Mouse (Mus musculus): ENCODE data around the gene Tmem219.
A peak's percentile ranks its signal among the peaks of the same experiment; 100 is the strongest.
"Not testable (repeated sequence)": the region's sequence is repeated elsewhere in the genome, so short reads cannot be mapped to it uniquely, and the experiment has no call there.

Gene Tmem219

GRCm38 (mm10) chr7:126923999-126924398 lies 1.3 kb upstream of the Tmem219 start:
- no peak for DNase-seq (ENCODE audit: extremely low read depth, low read depth)

- DNase-seq (ENCODE audit: extremely low read depth, low read depth), result no peak
Observed at GRCm38 (mm10) chr7:126921563-126921962, 1.2 kb downstream of the Tmem219 start.

- no peak for DNase-seq (ENCODE audit: extremely low read depth, low read depth)
Observed at GRCm38 (mm10) chr7:126919973-126920372, 2.7 kb downstream of the Tmem219 start.

GRCm38 (mm10) chr7:126918356-126918755 lies 4.4 kb downstream of the Tmem219 start:
- not testable (repeated sequence) for DNase-seq (ENCODE audit: extremely low read depth, low read depth)

- DNase-seq (ENCODE audit: extremely low read depth, low read depth), result no peak
Observed at GRCm38 (mm10) chr7:126914844-126915243, 7.9 kb downstream of the Tmem219 start.

GRCm38 (mm10) chr7:126905590-126905989 lies 17.1 kb downstream of the Tmem219 start:
- no peak for DNase-seq (ENCODE audit: extremely low read depth, low read depth)

- not testable (repeated sequence) for DNase-seq (ENCODE audit: extremely low read depth, low read depth)
Observed at GRCm38 (mm10) chr7:126899781-126900180, 22.9 kb downstream of the Tmem219 start.

DNA sequence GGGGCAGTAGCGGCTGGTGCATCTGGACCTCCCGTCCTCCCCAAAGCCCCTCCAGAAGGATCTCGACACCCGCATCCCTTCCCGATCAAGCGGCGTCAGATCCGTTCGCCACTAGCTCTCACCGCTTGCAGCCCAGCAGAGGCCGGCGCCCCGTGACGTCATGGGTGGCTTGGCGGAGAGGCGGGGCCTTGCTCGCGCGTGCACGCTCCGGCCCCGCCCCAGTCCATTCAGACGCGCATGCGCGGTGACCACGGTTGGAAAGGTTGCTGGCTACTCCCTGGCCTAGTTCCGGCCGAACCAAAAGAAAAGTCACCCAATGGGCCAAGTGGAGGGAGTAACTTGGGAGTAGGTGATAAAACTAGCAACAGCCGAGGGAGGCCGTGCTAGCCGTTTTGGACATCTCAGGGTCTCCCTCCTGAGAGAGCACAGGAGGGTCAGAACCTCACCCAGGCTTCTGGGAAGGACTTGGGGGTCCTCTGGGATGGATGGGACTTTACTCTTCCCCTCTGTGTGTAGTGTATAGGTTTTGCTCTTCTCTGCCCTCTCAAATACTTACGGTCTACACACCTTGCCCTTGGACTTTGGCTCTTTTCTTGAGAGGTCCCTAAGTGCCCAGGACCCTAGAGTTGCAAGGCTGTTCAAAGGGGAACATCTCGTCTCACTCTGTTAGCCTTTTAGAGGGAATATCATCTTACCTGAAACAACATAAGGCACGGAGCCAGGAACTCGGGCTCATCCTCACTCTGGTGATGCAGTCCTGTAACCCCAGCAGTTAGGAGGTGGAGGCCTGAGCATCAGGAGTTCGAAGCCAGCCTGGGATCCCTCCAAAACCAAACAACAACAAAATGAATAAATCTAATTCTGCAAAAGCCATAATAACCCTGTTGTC lies 24.4 kb downstream of the Tmem219 start:
- DNase-seq (ENCODE audit: extremely low read depth, low read depth), result peak; percentile 52

- peak; percentile 83 for DNase-seq (ENCODE audit: extremely low read depth, low read depth)
Observed at GRCm38 (mm10) chr7:126897390-126898101, 25.2 kb downstream of the Tmem219 start.

DNA sequence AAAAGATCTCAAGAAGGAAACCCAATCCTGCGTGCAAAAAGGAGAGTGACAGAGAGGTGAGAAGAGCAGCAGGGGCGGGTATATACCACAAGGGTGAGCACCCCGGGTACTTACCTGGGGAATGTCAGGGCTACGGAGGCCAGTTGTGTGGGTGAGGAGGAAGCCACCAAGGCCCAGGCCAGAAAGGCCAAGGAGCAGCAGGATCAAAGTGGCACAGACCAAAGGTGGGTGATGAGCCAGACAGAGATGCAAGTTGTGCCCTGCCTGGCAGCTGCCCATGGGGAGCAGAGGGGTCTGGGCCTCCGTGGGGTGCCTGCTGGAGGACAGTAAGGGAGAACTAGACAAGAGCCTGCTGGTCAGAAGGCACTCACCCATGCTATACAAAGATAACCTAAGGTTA lies 25.8 kb downstream of the Tmem219 start:
- no peak for DNase-seq (ENCODE audit: extremely low read depth, low read depth)

DNA sequence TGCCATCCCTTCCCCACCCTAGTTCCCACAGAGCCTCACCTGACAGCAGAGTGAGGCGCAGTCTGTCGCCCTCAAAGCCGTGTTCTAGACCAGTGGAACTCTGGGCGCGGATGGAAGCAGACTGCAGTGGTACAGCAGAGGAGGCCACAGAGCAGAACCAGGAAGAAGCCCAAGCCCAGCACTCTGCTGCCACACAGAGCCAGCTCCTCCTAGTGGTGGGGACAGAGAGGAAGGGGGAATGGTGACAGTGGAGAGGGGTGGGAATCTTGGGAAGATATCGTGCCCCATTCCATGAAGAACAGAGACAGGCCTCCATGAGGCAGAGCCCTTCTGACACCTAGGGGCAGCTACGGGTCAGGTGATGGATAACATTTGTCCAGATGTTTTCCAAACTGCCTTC lies 33.9 kb downstream of the Tmem219 start:
- DNase-seq (ENCODE audit: extremely low read depth, low read depth), result no peak

- no peak for DNase-seq (ENCODE audit: extremely low read depth, low read depth)
Observed at GRCm38 (mm10) chr7:126887281-126887680, 35.4 kb downstream of the Tmem219 start.

GRCm38 (mm10) chr7:126884286-126885164 lies 38.2 kb downstream of the Tmem219 start, which contains the start of gene Taok2:
Taok2 (minus strand) TSS chr7:126884703.
- DNase-seq (ENCODE audit: extremely low read depth, low read depth), result peak; percentile 98

GRCm38 (mm10) chr7:126883731-126884181 lies 39.0 kb downstream of the Tmem219 start:
- no peak for DNase-seq (ENCODE audit: extremely low read depth, low read depth)

DNA sequence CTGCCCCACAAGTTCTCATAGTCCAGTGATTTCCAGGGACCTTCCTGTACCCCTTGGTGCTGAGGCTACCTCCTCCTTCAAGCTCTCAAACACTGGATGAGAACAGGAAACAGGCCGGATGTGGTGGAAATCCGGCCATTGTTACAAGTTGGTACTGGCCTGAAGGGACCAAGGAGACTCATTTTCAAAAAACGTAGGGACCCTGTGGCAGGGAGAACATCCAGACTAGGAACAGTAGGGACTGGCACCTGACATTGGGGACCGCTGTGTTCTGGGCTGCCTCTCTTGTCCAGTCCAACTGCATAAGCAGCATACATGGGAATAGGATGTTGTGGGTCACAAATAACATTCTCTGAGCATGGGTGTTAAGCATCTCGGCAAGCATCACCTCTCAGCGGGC lies 41.7 kb downstream of the Tmem219 start:
- no peak for DNase-seq (ENCODE audit: extremely low read depth, low read depth)

- no peak for DNase-seq (ENCODE audit: extremely low read depth, low read depth)
Observed at GRCm38 (mm10) chr7:126877239-126877638, 45.5 kb downstream of the Tmem219 start.

GRCm38 (mm10) chr7:126870520-126870891 lies 52.2 kb downstream of the Tmem219 start:
- no peak for DNase-seq (ENCODE audit: extremely low read depth, low read depth)

GRCm38 (mm10) chr7:126869780-126870519 lies 52.8 kb downstream of the Tmem219 start:
- DNase-seq (ENCODE audit: extremely low read depth, low read depth), result no peak

DNA sequence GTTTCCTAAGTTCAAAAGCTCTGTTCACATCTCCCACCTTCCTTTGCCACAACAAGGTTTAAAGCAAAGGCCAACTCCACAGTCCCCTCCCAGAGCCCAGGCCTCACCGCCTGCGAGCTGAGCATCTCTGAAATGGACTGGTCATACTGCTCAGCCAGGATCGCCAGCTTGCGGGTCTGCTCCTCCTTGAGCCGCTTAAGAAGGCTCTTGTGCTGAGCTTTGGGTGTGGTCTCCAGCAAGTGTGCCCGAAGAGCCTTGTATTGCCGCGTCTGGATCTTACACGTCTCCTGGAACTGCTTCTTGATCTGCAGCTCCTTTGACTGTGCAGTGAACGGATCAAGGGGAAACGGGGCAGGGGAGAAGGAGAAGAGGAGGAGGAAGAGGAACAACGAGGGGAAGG lies 54.7 kb downstream of the Tmem219 start:
- DNase-seq (ENCODE audit: extremely low read depth, low read depth), result no peak

- no peak for DNase-seq (ENCODE audit: extremely low read depth, low read depth)
Observed at GRCm38 (mm10) chr7:126867534-126867933, 55.2 kb downstream of the Tmem219 start.

DNA sequence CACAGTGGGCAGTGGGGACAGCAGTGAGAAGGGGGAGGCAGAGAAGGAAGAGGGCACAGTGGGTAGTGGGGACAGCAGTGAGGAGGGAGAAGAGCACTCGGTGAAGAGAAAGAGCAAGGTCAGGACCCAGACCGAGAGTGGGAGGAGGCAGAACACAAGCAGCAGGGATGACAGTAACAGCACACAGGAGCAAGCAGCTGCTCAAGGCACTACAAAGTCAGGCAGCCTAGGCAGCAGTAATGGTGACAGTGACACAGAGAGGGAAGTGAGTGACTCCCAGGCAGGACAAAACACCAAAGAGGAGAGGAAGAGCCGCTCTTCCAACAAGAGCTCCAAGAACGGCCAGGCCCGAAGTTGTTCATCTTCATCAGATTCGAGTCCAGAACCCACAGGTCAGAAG lies 58.9 kb downstream of the Tmem219 start:
- DNase-seq (ENCODE audit: extremely low read depth, low read depth), result no peak

Measured in MEL-GATA-1-ER (cell line).